9 mouse cellular contexts compared by ENCODE assay signal in the genomic region with DNA sequence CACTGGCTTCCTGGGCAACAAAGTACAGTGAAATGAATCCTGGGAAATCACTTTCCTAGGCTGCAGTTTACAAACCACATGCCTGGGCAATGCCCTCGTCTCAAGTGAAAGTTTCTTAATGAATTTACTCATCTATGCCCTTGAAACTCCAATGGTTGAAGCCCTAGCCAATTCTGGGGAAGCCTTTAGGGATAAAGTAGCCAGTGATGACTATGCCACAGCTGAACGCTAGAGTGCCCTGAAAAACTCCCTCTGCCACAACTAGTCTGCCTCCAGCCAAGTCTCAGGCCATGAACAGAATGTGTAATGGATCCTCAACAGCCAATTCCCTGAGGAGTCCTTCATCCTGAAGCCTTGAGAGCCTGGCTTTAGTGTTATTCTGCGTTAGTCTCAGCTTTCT. TPM values are rescaled to one million over a fixed set of nuclear protein-coding genes. Genes with fewer than 3 reads are reported as not detected.
DNase-seq lines count a peak whose midpoint lies in the region; ATAC-seq and TF ChIP-seq lines count a peak whose summit lies in the region.
"Had no signal": no experiment of that assay in that cellular context is flagged by ENCODE, and none has a peak within 500 bp of the region (broad histone marks: within the 10 kb centered on the region; RNA-seq: fewer than 3 reads in every experiment).

No protein-coding gene starts in this region.

- peak overlapping the region; percentile 41; the same call in 1 of the 2 replicates for H3K4me2 ChIP-seq in liver, embryonic 11.5 days
- H3K4me2 ChIP-seq in myocyte (ENCODE audit: low read depth), result peak overlapping the region; percentile 14
- H3K4me2 ChIP-seq in kidney, embryonic 14.5 days (replicated peaks; ENCODE audit: low read depth, low read length), result no peak overlapping the region
- H3K4me2 ChIP-seq: limb, embryonic 15.5 days; neural tube, embryonic 12.5 days had no signal

- no peaks in the 10 kb centered on the region for H3K36me3 ChIP-seq in liver, embryonic 11.5 days (ENCODE audit: control insufficient read depth, insufficient read depth, low read length)
- no peaks in the 10 kb centered on the region for H3K36me3 ChIP-seq in myocyte (ENCODE audit: control insufficient read depth, insufficient read depth)
- H3K36me3 ChIP-seq in kidney, embryonic 14.5 days (ENCODE audit: control insufficient read depth, insufficient read depth, low read length), result no peaks in the 10 kb centered on the region
- H3K36me3 ChIP-seq: limb, embryonic 15.5 days; neural tube, embryonic 12.5 days had no signal

- in situ Hi-C loops in Patski (cut with MboI; ENCODE audit: low pct_unique_long_range_greater_than_20kb), result no loop called here

- POLR2A ChIA-PET in Patski (lab: Charles Lee), result no interaction called here

- H3K9me3 ChIP-seq in liver, embryonic 11.5 days (ENCODE audit: control insufficient read depth, low read length), result no peaks in the 10 kb centered on the region
- no peaks in the 10 kb centered on the region for H3K9me3 ChIP-seq in kidney, embryonic 14.5 days (ENCODE audit: control insufficient read depth, low read length)
- H3K9me3 ChIP-seq: limb, embryonic 15.5 days; neural tube, embryonic 12.5 days had no signal

- no peak overlapping the region for H3K9ac ChIP-seq in liver, embryonic 11.5 days (ENCODE audit: low read depth, low read length)
- H3K9ac ChIP-seq in kidney, embryonic 14.5 days (ENCODE audit: low read depth, low read length), result no peak overlapping the region
- H3K9ac ChIP-seq: neural tube, embryonic 12.5 days had no signal

- DNase-seq in liver, embryonic 11.5 days (ENCODE audit: low spot score), result no peak
- DNase-seq in liver, result no peak
- peak; percentile 73 for DNase-seq in Patski (ENCODE audit: low read depth, low spot score)
- DNase-seq in brain, embryonic 14.5 days (ENCODE audit: low read depth), result peak; percentile 13
- DNase-seq in cerebellum, adult 11-12 months, result no peak

- H3ac ChIP-seq in myocyte (ENCODE audit: control insufficient read depth, insufficient read length), result no peak overlapping the region

- no peak overlapping the region for H3K4me3 ChIP-seq in liver, embryonic 11.5 days (ENCODE audit: low read depth, low read length)
- no peak overlapping the region for H3K4me3 ChIP-seq in myocyte
- no peak overlapping the region for H3K4me3 ChIP-seq in kidney, embryonic 14.5 days (ENCODE audit: low read length)
- H3K4me3 ChIP-seq: limb, embryonic 15.5 days; neural tube, embryonic 12.5 days had no signal

- H3K27ac ChIP-seq in liver, embryonic 11.5 days (ENCODE audit: low read depth, low read length), result no peak overlapping the region
- H3K27ac ChIP-seq in kidney, embryonic 14.5 days (ENCODE audit: low read depth, low read length), result no peak overlapping the region
- H3K27ac ChIP-seq: neural tube, embryonic 12.5 days had no signal

- no peak for ATAC-seq in liver, embryonic 11.5 days (replicated peaks; ENCODE audit: low FRiP score)
- ATAC-seq in Patski, result peak; percentile 95
- ATAC-seq in kidney, embryonic 14.5 days (ENCODE audit: low FRiP score, low TSS enrichment), result no peak

- no peak for TF ChIP-seq POLR2A in brain, embryonic 14.5 days (IDR thresholded peaks at IDR 0.05; ENCODE audit: borderline replicate concordance, extremely low read depth, insufficient read depth, insufficient read length, poor library complexity, severe bottlenecking)
- no peak for TF ChIP-seq POLR2A in myocyte (IDR thresholded peaks at IDR 0.05; ENCODE audit: insufficient read length, low read depth)

- no peak for TF ChIP-seq CTCF in Patski (IDR thresholded peaks at IDR 0.05)
- TF ChIP-seq CTCF in brain, embryonic 14.5 days (IDR thresholded peaks at IDR 0.05; ENCODE audit: borderline replicate concordance, extremely low read depth, insufficient read depth, insufficient read length), result no peak

- peaks cover 16% of the 10 kb centered on the region for H3K4me1 ChIP-seq in liver, embryonic 11.5 days (replicated peaks; ENCODE audit: control insufficient read depth, insufficient read depth, low read length)
- no peaks in the 10 kb centered on the region for H3K4me1 ChIP-seq in kidney, embryonic 14.5 days (ENCODE audit: control insufficient read depth, insufficient read depth, low read length)

- CTCF ChIA-PET in Patski (lab: Charles Lee), result interaction anchor here (0.6 to 0.8 kb wide), 2 partner anchors 9 to 102 kb away, joined by 3 read pairs; no protein-coding TSS in a partner anchor

- H3K79me2 ChIP-seq in myocyte (ENCODE audit: control insufficient read depth, insufficient read depth), result peaks cover 85% of the 10 kb centered on the region

- H3K27me3 ChIP-seq in liver, embryonic 11.5 days (replicated peaks; ENCODE audit: control insufficient read depth, insufficient read depth, low read length), result no peaks in the 10 kb centered on the region
- H3K27me3 ChIP-seq in Patski, result no peaks in the 10 kb centered on the region
- no peaks in the 10 kb centered on the region for H3K27me3 ChIP-seq in myocyte (ENCODE audit: control insufficient read depth, insufficient read depth, insufficient read length)
- no peaks in the 10 kb centered on the region for H3K27me3 ChIP-seq in kidney, embryonic 14.5 days (ENCODE audit: control insufficient read depth, insufficient read depth, low read length)
- H3K27me3 ChIP-seq: limb, embryonic 15.5 days; neural tube, embryonic 12.5 days had no signal

- WGBS in liver, embryonic 11.5 days, result 69% methylated on average over 3 of the region's 3 CpGs
- 38% methylated on average over 3 of the region's 3 CpGs for WGBS in kidney, embryonic 14.5 days

TF ChIP-seq in myocyte, 11 proteins besides CTCF, POLR2A, EP300 and RAD21:
- TF ChIP-seq SRF (IDR thresholded peaks at IDR 0.05; ENCODE audit: control insufficient read depth, insufficient read length, low read depth), result no peak

RNA-seq across cellular contexts. Expression of gene Acap2, which starts 8.5 kb away (rescaled TPM):
- polyA plus RNA-seq in liver, embryonic 11.5 days (2014; fragmentation: Nextera tagmentation; extraction: Ambion mirVana), result 17.2 and 19.9 TPM in 2 replicates
- 38.4 TPM for polyA plus RNA-seq in Patski (2021)
- 25.1 and 25.6 TPM in 2 replicates for polyA plus RNA-seq in brain, embryonic 14.5 days (2012; rRNA removed)
- 6.3 TPM for polyA plus RNA-seq in myocyte (2012; fragmentation: generic; extraction: Trizol)
- 12.8 and 21.2 TPM in 2 replicates for polyA plus RNA-seq in kidney, embryonic 14.5 days (2014; fragmentation: Nextera tagmentation; extraction: Ambion mirVana)

Comparison
In these comparisons a context has a peak if more than half of its experiments do, and no peak if none do; other contexts are left out.
1. DNase-seq: peak in Patski (single experiment) and brain, embryonic 14.5 days (single experiment); none in liver, embryonic 11.5 days (single experiment), liver (single experiment) and cerebellum, adult 11-12 months (single experiment).